Mouse (Mus musculus) liver, embryonic 14.5 days (tissue): ENCODE results near the gene D930048N14Rik.

Experiments
- CTCF ChIP-seq: IDR thresholded peaks from 2 replicates; pipeline ENCODE4 v1.5.1; 2016; ENCODE audit warnings: antibody characterized with exemption, low read depth, control low read depth
- EP300 ChIP-seq: IDR thresholded peaks from 2 replicates; pipeline ENCODE4 v1.6.1; 2016; ENCODE audit warnings: antibody characterized with exemption, low read depth

DNA sequence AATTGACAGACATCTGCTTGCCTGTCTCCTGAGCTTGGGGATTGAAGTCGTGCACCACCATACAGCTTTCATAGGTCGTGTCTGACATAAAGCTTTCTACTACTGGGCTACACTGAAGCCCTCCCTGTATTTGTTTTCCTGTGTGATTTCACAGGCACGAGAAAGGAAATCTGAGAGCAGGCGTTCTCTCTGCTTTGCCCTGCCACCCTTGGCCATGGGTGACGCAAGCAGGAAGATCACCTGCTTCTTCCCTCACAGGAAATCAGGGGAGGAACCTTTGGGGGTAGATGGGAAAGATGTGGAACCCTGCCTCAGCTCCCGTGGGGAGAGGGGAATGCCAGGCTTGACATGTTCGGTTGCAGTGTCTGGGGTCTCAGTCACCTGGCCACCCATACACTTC lies 7.5 kb downstream of the D930048N14Rik start:
- TF ChIP-seq CTCF (no peak), EP300 (no peak)
